Mouse (Mus musculus): ENCODE measurements at regions not wholly inside any gene's neighbourhood (a gene's known extent, or its start where the extent isn't known, plus 50 kb on each side); places are given as distances from the start of the nearest gene placed in this dataset.
"Not testable (repeated sequence)": the region's sequence is repeated elsewhere in the genome, so short reads cannot be mapped to it uniquely, and the experiment has no call there.

DNA sequence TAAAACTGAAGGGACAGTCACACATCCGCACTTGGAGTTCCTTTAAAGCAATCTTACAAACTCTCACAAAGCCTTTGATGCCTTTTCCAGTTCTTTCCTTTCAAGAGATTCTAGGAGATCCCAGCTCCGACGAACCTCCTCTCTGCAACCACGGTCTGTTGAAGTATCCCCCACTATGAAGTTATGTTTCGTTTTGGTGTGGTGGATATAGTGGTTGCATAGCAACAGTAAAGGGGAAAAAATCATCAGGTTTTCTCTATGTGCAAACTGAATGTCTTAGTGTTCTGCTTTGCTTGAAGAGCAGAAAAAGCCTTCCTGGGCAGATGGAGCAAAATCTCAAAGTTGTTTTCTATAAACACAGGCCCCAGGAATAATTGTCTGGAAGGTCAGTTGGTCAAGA lies 147.4 kb upstream of the Dlgap1 start:
- no peak for DNase-seq (ENCODE audit: low spot score in 2 of 2)

DNA sequence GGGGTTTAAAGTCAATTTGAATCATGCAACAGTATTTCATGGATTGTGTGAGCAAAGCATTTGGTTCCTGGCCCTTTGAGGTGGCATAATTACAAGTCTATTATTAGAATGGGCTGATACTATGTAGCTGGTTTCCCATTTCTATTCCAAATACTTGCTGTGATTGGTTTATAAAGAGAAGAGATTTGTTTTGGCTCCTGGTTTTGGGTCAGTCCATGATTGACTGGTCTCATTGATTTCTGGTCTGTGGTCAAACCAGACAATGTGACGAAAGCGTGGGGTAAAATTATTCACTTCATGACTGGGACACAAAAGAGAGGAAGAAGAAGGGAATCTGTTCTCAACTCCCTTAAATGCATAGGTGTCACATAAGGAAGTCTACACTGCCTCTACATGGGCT lies 147.0 kb upstream of the Dlgap1 start:
- no peak for DNase-seq (ENCODE audit: low spot score in 2 of 2)

DNA sequence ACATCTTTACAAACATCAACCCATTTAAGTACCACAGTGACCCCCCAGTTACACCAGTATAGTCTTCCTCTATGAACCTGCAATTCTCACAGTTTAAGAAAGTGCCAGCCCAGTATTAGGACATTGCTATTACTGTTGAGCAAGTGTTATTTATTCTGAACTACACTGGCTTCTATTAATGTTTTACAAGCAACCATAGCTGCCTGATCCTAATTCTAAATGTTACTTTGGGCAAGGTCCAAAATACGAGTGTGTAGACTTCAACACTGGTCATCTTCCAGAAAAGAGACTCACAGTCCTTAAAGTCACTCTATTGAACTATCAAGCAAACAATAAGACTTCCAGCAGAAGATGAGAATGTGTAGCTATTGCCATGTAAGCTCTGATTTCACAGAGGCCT lies 146.0 kb upstream of the Dlgap1 start:
- DNase-seq (ENCODE audit: low spot score in 2 of 2): no peak

DNA sequence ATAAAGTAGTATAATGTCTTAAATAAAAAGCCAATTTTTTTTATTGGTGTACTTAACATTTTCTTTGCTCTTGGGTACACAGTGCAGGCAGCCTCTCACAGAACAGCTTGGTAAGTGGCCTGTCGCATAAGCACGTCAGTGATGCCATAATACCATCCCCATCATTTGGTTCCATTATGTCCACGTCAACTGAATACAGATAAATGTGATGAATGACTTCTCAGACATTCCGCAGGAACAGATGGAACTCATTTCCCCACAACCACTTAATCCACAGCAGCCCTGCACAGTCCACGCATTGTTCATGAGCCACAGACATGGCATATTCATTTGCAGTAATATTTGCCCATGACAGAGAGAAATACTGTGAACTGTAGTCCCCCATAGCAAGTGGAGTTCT lies 127.6 kb upstream of the Dlgap1 start:
- no peak for DNase-seq (ENCODE audit: low spot score in 2 of 2)

DNA sequence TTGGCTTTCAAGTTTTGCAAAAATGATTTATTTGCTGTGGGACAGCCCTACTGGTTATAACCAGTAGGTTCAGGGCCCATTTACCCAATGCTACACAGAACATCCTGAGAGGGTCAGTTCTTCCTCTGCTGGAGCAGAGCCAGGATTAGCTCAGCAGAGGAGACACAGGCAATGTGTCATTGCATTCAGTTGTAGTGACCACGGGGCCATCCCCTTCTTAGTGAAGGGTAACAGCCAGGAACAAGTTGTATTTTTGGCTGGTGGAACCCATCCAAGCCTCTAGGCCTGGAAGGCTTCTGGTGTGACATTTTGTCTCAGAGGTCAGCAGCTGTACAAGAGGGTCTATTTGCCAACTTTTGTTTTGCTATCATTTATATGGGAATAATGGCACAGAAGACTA lies 120.6 kb upstream of the Dlgap1 start:
- DNase-seq (ENCODE audit: low spot score in 2 of 2): no peak

DNA sequence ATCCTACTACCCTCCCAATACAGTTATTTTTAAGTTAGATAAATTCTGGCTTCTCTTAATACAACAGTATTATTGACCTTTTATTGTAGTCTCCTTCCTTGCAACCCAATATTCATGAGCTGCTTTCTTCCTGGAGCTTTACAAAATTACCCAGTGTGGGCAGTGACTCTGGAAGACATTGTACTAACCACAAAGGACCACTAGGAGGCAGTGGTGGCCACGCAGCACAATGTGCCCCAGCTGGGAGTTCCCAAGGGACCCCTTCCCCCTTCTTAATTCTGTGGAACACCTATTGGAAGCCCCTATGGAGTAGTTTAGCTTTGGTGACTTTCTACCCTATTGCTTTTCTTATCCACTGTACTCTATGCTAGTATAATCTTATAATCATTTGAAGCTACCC lies 118.8 kb upstream of the Dlgap1 start:
- DNase-seq (ENCODE audit: low spot score in 2 of 2): no peak

DNA sequence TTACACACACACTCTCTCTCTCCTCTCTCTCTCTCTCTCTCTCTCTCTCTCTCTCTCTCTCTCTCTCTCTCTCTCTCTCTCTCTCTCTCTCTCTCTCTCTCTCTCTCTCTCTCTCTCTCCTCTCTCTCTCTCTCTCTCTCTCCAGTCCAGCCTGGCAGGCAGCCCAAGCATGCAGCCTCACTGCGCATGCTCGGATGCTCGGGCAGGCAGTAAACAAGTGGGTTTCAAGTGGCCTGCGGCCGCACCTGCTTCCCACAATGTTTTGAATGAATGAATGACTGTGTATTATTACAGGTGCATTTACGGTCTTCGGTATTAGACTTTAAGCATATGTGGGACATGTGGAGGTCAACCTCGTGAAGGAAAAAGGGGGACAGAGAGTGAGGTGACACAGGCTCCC lies 88.9 kb upstream of the Dlgap1 start:
- DNase-seq (ENCODE audit: low spot score in 2 of 2): not testable (repeated sequence)

DNA sequence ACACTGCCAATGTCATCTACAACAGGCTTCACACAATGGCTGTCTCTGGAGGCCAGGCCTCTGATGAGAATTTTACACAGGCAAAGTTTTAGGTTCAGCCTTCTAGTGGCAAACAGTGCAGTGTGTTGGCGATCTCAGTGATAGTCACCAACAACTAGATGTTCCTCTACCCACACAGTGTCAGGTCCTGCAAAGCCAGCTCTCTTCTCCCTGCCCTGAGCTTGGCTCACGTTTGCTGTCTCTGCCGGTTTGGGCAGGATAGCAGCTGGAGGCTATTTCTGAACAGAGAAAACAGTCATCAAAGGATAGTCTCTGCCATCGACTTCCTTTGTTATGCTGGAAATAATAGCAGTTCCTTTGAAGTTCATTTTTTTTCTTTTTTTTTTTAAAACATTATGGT lies 74.9 kb upstream of the Dlgap1 start:
- no peak for DNase-seq (ENCODE audit: low spot score in 2 of 2)

Data from urinary bladder, adult 18-20 months (tissue).